Mouse (Mus musculus) lung, adult 2 months (tissue): ENCODE results near the gene Ercc2.

Experiments
- CTCF ChIP-seq: fragments of 200-500 bp; IDR thresholded peaks from 2 replicates; pipeline ENCODE4 v1.5.1; 2011; ENCODE audit warnings: mild to moderate bottlenecking, low read length, control low read depth; ENCODE audit not compliant: insufficient read depth
- POLR2A ChIP-seq: fragments of 200-500 bp; IDR thresholded peaks from 2 replicates; pipeline ENCODE4 v1.6.1; 2011; ENCODE audit warnings: low read depth, mild to moderate bottlenecking, control low read depth, low read length, borderline replicate concordance; ENCODE audit errors: extremely low read depth

- no peak; the same call in 1 of the 2 replicates for TF ChIP-seq POLR2A
- peak; percentile 96 for TF ChIP-seq CTCF
Observed at GRCm38 (mm10) chr7:19405417-19405816, 23.6 kb downstream of the Ercc2 start.
